Mouse (Mus musculus): Measurements from ENCODE around the gene Vgf. TPM values are rescaled to one million over a fixed set of nuclear protein-coding genes. Genes with fewer than 3 reads are reported as not detected.

Vgf gene
- total and polyA plus RNA-seq, 3 experiments: 0.38 TPM; not detected in 2

DNA sequence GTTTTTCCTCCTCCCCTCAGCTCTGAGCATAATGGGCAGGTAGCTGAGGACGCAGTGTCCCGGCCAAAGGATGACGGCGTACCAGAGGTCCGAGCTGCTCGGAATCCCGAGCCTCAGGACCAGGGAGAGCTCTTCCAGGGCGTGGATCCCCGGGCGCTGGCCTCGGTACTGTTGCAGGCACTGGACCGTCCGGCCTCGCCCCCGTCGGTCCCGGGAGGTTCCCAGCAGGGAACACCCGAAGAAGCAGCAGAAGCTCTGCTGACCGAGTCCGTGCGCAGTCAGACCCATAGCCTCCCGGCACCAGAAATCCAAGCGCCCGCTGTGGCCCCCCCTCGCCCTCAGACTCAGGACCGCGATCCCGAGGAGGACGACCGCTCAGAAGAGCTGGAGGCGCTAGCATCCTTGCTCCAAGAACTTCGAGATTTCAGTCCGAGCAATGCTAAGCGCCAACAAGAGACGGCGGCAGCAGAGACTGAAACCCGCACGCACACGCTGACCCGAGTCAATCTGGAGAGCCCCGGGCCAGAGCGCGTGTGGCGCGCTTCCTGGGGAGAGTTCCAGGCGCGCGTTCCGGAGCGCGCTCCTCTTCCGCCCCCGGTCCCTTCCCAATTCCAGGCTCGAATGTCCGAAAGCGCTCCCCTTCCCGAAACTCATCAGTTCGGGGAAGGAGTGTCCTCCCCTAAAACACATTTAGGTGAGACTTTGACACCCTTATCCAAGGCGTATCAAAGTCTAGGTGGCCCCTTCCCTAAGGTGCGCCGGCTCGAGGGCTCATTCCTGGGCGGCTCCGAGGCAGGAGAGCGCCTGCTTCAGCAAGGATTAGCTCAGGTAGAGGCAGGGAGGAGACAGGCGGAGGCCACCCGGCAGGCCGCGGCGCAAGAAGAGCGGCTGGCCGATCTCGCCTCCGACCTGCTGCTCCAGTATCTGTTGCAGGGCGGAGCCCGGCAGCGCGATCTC lies 5.2 kb downstream of the Vgf start:
- peak overlapping the region; percentile 7; the same call in 1 of the 2 replicates for H3K9ac ChIP-seq (ENCODE audit: insufficient read depth, low read depth)
- TF ChIP-seq USF2 (conservative IDR thresholded peaks at IDR 0.05; ENCODE audit: low read depth, low read length): no peak
- TF ChIP-seq HCFC1 (IDR thresholded peaks at IDR 0.05; ENCODE audit: low read depth, low read length): no peak
- TF ChIP-seq MAFK (IDR thresholded peaks at IDR 0.05; ENCODE audit: insufficient replicate concordance, low read length): no peak
- no peak for TF ChIP-seq CHD2 (IDR thresholded peaks at IDR 0.05; ENCODE audit: low read length)
- no peak for TF ChIP-seq EP300 (IDR thresholded peaks at IDR 0.05; ENCODE audit: low read length)
- TF ChIP-seq TCF12 (IDR thresholded peaks at IDR 0.05; ENCODE audit: low read depth, low read length): no peak
- TF ChIP-seq SMC3 (IDR thresholded peaks at IDR 0.05; ENCODE audit: low read depth, low read length): no peak
- no peak for TF ChIP-seq ZNF384 (IDR thresholded peaks at IDR 0.05; ENCODE audit: low read depth, low read length)
- no peak for TF ChIP-seq SIN3A (IDR thresholded peaks at IDR 0.05; ENCODE audit: low read length)
- no peak for TF ChIP-seq E2F4 (IDR thresholded peaks at IDR 0.05; ENCODE audit: insufficient replicate concordance, low read depth, low read length)
- TF ChIP-seq ZKSCAN1 (IDR thresholded peaks at IDR 0.05; ENCODE audit: borderline replicate concordance, low read depth, low read length): no peak
- no peak for TF ChIP-seq RAD21 (IDR thresholded peaks at IDR 0.05; ENCODE audit: low read depth, low read length)
- TF ChIP-seq BHLHE40 (IDR thresholded peaks at IDR 0.05; ENCODE audit: low read depth, low read length): no peak
- no peak for TF ChIP-seq JUND (conservative IDR thresholded peaks at IDR 0.05; ENCODE audit: low read depth, low read length)
- no peaks in the 10 kb centered on the region for H3K79me2 ChIP-seq (replicated peaks; ENCODE audit: control insufficient read depth, extremely low read depth, insufficient read depth, poor library complexity, severe bottlenecking)
- H3K4me2 ChIP-seq (ENCODE audit: insufficient read depth, low read depth, poor library complexity, severe bottlenecking): peak overlapping the region; percentile 87
- H3K27me3 ChIP-seq (replicated peaks): peaks cover 51% of the 10 kb centered on the region
- in situ Hi-C loops (cut with MboI; ENCODE audit: low pct_ligation_motif_present, low pct_unique_long_range_greater_than_20kb, low sequenced_read_pairs) (no loop called here), dilution Hi-C loops (cut with MboI; ENCODE audit: extremely low pct_ligation_motif_present, extremely low pct_unique_long_range_greater_than_20kb, low sequenced_read_pairs) (no loop called here)
- peaks cover 10 to 36% of the 10 kb centered on the region in 2 experiments for H3K4me1 ChIP-seq (ENCODE audit: control insufficient read depth in 1 of 2, insufficient read depth in 2 of 2)
- DNase-seq (ENCODE audit: extremely low read depth): no peak
- H3K9me3 ChIP-seq (replicated peaks; ENCODE audit: low read length): peaks cover 16% of the 10 kb centered on the region
- H3K27ac ChIP-seq (ENCODE audit: insufficient read depth, low read depth): no peak overlapping the region
- peak overlapping the region in 2 of 3 experiments; percentile 49 to 72 for H3K4me3 ChIP-seq (replicated peaks in 1 of 3; ENCODE audit: low read depth in 2 of 3, low read length in 2 of 3, poor library complexity in 1 of 3)
- H3K36me3 ChIP-seq (replicated peaks in 1 of 2; ENCODE audit: control insufficient read depth in 1 of 2, insufficient read depth in 1 of 2, low read length in 1 of 2): peaks cover 6 to 21% of the 10 kb centered on the region in 2 experiments

DNA sequence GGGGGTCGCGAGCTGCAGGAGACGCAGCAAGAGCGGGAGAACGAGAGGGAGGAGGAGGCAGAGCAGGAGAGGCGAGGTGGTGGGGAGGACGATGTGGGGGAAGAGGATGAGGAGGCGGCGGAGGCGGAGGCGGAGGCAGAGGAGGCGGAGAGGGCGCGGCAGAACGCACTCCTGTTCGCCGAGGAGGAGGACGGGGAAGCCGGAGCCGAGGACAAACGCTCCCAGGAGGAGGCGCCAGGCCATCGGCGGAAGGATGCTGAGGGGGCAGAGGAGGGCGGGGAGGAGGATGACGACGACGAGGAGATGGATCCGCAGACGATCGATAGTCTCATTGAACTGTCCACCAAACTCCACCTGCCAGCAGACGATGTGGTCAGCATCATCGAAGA lies 5.8 kb downstream of the Vgf start:
- H3K79me2 ChIP-seq (replicated peaks; ENCODE audit: control insufficient read depth, extremely low read depth, insufficient read depth, poor library complexity, severe bottlenecking): no peaks in the 10 kb centered on the region
- H3K27ac ChIP-seq (ENCODE audit: insufficient read depth, low read depth): no peak overlapping the region
- peaks cover 10 to 36% of the 10 kb centered on the region in 2 experiments for H3K4me1 ChIP-seq (ENCODE audit: control insufficient read depth in 1 of 2, insufficient read depth in 2 of 2)
- TF ChIP-seq SMC3 (IDR thresholded peaks at IDR 0.05; ENCODE audit: low read depth, low read length): no peak
- 0 out of 4 replicates have a peak, but pooled peaks of 1 of the 2 experiments have one; percentile 2 for TF ChIP-seq CTCF (conservative IDR thresholded peaks at IDR 0.05 in 1 of 2, IDR thresholded peaks at IDR 0.05 in 1 of 2; ENCODE audit: low read depth in 2 of 2, low read length in 2 of 2)
- H3K9ac ChIP-seq (ENCODE audit: insufficient read depth, low read depth): peak overlapping the region; percentile 23; the same call in 1 of the 2 replicates
- dilution Hi-C loops (cut with MboI; ENCODE audit: extremely low pct_ligation_motif_present, extremely low pct_unique_long_range_greater_than_20kb, low sequenced_read_pairs): no loop called here
- peaks cover 13 to 28% of the 10 kb centered on the region in 2 experiments for H3K36me3 ChIP-seq (replicated peaks in 1 of 2; ENCODE audit: control insufficient read depth in 1 of 2, insufficient read depth in 1 of 2, low read length in 1 of 2)
- peak; percentile 24 for DNase-seq (ENCODE audit: extremely low read depth)
- H3K27me3 ChIP-seq (replicated peaks): peaks cover 44% of the 10 kb centered on the region
- in situ Hi-C loops (cut with MboI; ENCODE audit: low pct_ligation_motif_present, low pct_unique_long_range_greater_than_20kb, low sequenced_read_pairs): no loop called here
- peaks cover 16% of the 10 kb centered on the region for H3K9me3 ChIP-seq (replicated peaks; ENCODE audit: low read length)
- peak overlapping the region; percentile 31 to 72 (median 49) for H3K4me3 ChIP-seq (replicated peaks in 1 of 3; ENCODE audit: low read depth in 2 of 3, low read length in 2 of 3, poor library complexity in 1 of 3)
- H3K4me2 ChIP-seq (ENCODE audit: insufficient read depth, low read depth, poor library complexity, severe bottlenecking): peak overlapping the region; percentile 87

Measured in CH12.LX (cell line).